Mouse (Mus musculus): ENCODE measurements around the gene Foxp1.

DNA sequence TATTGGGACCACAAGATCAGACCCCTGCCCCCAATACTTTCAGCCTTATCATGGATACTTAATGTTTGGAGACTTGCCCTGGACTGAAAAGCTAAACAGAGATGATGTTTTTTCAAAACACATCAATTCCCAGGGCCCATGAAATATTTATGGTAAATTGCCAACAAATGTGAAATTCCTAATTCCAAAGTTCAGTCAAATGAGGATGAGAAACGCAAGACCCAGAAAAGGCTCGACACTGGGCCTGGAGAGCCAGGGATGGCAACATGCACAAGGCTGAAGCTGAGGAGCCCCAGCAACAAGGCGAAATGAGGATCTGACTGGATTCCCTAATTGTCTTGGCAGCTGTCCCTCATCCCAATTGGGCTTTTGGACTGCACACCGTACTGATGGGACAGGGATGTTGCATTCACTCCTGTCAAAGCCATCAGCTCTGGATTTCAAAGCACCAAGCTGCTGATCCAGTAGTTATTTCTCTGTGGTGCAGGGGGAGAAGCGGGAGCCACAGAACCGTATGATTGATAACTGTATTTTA is 294.1 kb downstream of the Foxp1 start:
- TF ChIP-seq POLR2A (IDR thresholded peaks at IDR 0.05; ENCODE audit: insufficient read length, low read depth) (no peak), USF1 (IDR thresholded peaks at IDR 0.05; ENCODE audit: low read depth) (no peak), TCF12 (IDR thresholded peaks at IDR 0.05; ENCODE audit: insufficient read depth, poor library complexity, severe bottlenecking) (no peak), MYOD1 (IDR thresholded peaks at IDR 0.05; ENCODE audit: control insufficient read depth in 1 of 3, insufficient read length in 2 of 3, low read depth in 2 of 3) (no peak), TCF3 (IDR thresholded peaks at IDR 0.05; ENCODE audit: insufficient read length, low read depth) (no peak), E2F4 (IDR thresholded peaks at IDR 0.05; ENCODE audit: insufficient read depth) (no peak), SRF (IDR thresholded peaks at IDR 0.05; ENCODE audit: control insufficient read depth, insufficient read length, low read depth) (no peak), MAX (IDR thresholded peaks at IDR 0.05; ENCODE audit: low read depth) (no peak), MYOG (IDR thresholded peaks at IDR 0.05; ENCODE audit: control insufficient read depth in 1 of 3, insufficient read depth in 1 of 3, insufficient read length in 2 of 3, low read depth in 2 of 3) (no peak), POLR2AphosphoS2 (IDR thresholded peaks at IDR 0.05; ENCODE audit: insufficient read length, low read depth) (no peak)
